Mouse (Mus musculus): ENCODE data around the gene Gnat1.
A peak's percentile ranks its signal among the peaks of the same experiment; 100 is the strongest.

Gnat1 gene

GRCm38 (mm10) chr9:107626844-107627277 is 52.7 kb downstream of the Gnat1 start:
- H3K27me3 ChIP-seq (ENCODE audit: insufficient read depth, low read length), result peaks cover 6% of the 10 kb centered on the region
- H3K36me3 ChIP-seq (ENCODE audit: insufficient read depth, low read length), result peaks cover 23% of the 10 kb centered on the region
- H3K9me3 ChIP-seq (ENCODE audit: low read length), result no peaks in the 10 kb centered on the region
- peaks cover 89% of the 10 kb centered on the region for H3K4me1 ChIP-seq (replicated peaks; ENCODE audit: low read depth, low read length)
- H3K4me3 ChIP-seq (replicated peaks; ENCODE audit: low read length), result peak overlapping the region; percentile 68
- TF ChIP-seq POU5F1 (IDR thresholded peaks at IDR 0.05; ENCODE audit: borderline replicate concordance, low read length), result no peak
- TF ChIP-seq CTCF (conservative IDR thresholded peaks at IDR 0.05; ENCODE audit: low read length), result peak; percentile 83

- peak overlapping the region; percentile 62 for H3K4me3 ChIP-seq (replicated peaks; ENCODE audit: low read length)
- peaks cover 20% of the 10 kb centered on the region for H3K36me3 ChIP-seq (ENCODE audit: insufficient read depth, low read length)
- H3K4me1 ChIP-seq (replicated peaks; ENCODE audit: low read depth, low read length), result peaks cover 85% of the 10 kb centered on the region
- TF ChIP-seq POU5F1 (IDR thresholded peaks at IDR 0.05; ENCODE audit: borderline replicate concordance, low read length), result no peak
- H3K27me3 ChIP-seq (ENCODE audit: insufficient read depth, low read length), result peaks cover under 1% of the 10 kb centered on the region; the same call in 1 of the 2 replicates
- H3K9me3 ChIP-seq (ENCODE audit: low read length), result no peaks in the 10 kb centered on the region
Measured at GRCm38 (mm10) chr9:107626158-107626843, 53.2 kb downstream of the Gnat1 start.

GRCm38 (mm10) chr9:107625351-107626128 is 54.0 kb downstream of the Gnat1 start:
- no peaks in the 10 kb centered on the region for H3K27me3 ChIP-seq (ENCODE audit: insufficient read depth, low read length)
- H3K4me1 ChIP-seq (replicated peaks; ENCODE audit: low read depth, low read length), result peaks cover 82% of the 10 kb centered on the region
- H3K36me3 ChIP-seq (ENCODE audit: insufficient read depth, low read length), result peaks cover 20% of the 10 kb centered on the region
- peak overlapping the region; percentile 62 for H3K4me3 ChIP-seq (replicated peaks; ENCODE audit: low read length)
- no peak for TF ChIP-seq CTCF (conservative IDR thresholded peaks at IDR 0.05; ENCODE audit: low read length)
- TF ChIP-seq NANOG (IDR thresholded peaks at IDR 0.05; ENCODE audit: borderline replicate concordance, low read length), result no peak
- no peak for TF ChIP-seq POU5F1 (IDR thresholded peaks at IDR 0.05; ENCODE audit: borderline replicate concordance, low read length)
- no peaks in the 10 kb centered on the region for H3K9me3 ChIP-seq (ENCODE audit: low read length)

GRCm38 (mm10) chr9:107624951-107625350 is 54.6 kb downstream of the Gnat1 start:
- Histone ChIP-seq H3K9me3 (ENCODE audit: low read length) (no peaks in the 10 kb centered on the region), H3K4me3 (replicated peaks; ENCODE audit: low read length) (peak overlapping the region; percentile 62), H3K36me3 (ENCODE audit: insufficient read depth, low read length) (peaks cover 26% of the 10 kb centered on the region), H3K27me3 (ENCODE audit: insufficient read depth, low read length) (no peaks in the 10 kb centered on the region), H3K4me1 (replicated peaks; ENCODE audit: low read depth, low read length) (peaks cover 77% of the 10 kb centered on the region)
- TF ChIP-seq CTCF (conservative IDR thresholded peaks at IDR 0.05; ENCODE audit: low read length) (no peak), POU5F1 (IDR thresholded peaks at IDR 0.05; ENCODE audit: borderline replicate concordance, low read length) (no peak), NANOG (IDR thresholded peaks at IDR 0.05; ENCODE audit: borderline replicate concordance, low read length) (no peak)

- Histone ChIP-seq H3K9me3 (ENCODE audit: low read length) (no peaks in the 10 kb centered on the region), H3K4me1 (replicated peaks; ENCODE audit: low read depth, low read length) (peaks cover 77% of the 10 kb centered on the region), H3K36me3 (ENCODE audit: insufficient read depth, low read length) (peaks cover 30% of the 10 kb centered on the region), H3K4me3 (replicated peaks; ENCODE audit: low read length) (peak overlapping the region; percentile 62), H3K27me3 (ENCODE audit: insufficient read depth, low read length) (no peaks in the 10 kb centered on the region)
- TF ChIP-seq NANOG (IDR thresholded peaks at IDR 0.05; ENCODE audit: borderline replicate concordance, low read length), result no peak
- TF ChIP-seq POU5F1 (IDR thresholded peaks at IDR 0.05; ENCODE audit: borderline replicate concordance, low read length), result no peak
- no peak for TF ChIP-seq CTCF (conservative IDR thresholded peaks at IDR 0.05; ENCODE audit: low read length)
Measured at GRCm38 (mm10) chr9:107624539-107624938, 55.0 kb downstream of the Gnat1 start.

All from E14TG2a.4 (cell line).